Mouse (Mus musculus): ENCODE measurements around the gene Scn3a.

Gene Scn3a

DNA sequence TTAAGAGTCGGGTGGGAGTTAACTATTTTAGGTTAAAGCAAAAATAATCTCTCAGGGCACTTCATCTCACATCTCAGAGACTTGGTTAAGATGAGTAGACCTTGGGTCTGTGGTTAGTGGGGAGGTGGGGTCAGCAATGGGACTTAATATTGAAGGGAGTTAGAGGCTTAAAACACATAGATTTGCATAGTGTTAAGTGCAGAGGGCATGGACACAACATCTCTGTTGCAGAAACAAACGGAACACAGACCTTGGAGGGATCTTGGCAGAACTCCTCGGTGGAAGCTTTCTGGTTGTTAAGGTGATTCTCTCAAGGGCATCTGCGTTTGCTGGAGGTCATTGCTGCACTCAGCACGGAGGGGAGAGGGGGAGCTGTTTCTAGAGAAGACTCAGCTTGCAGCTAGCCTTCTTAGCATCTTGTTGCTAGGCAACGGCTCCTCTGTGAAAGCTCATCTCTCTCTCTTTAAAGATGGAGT lies 152.6 kb downstream of the Scn3a start:
- DNase-seq (ENCODE audit: extremely low read depth, low read depth, low spot score), result no peak

DNA sequence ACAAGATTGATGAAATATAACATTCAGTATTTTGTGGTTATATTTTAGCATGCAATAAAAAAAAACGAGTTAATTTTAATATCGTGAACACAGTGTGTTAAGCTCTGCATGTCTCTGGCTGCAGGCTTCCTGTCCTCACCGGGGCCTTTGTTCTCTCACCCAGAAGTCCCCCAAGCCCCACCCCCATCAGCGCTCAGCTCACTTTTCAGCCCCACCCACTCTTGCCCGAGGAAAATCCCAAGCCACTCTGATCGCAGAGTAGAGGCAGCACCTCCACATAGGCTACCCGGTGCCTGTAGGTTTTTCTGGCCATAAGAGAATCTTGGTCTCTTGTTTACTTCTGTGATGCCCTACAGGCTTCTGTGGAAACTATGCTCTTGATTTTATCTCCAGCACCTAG lies 153.2 kb downstream of the Scn3a start:
- DNase-seq (ENCODE audit: extremely low read depth, low read depth, low spot score), result no peak

DNA sequence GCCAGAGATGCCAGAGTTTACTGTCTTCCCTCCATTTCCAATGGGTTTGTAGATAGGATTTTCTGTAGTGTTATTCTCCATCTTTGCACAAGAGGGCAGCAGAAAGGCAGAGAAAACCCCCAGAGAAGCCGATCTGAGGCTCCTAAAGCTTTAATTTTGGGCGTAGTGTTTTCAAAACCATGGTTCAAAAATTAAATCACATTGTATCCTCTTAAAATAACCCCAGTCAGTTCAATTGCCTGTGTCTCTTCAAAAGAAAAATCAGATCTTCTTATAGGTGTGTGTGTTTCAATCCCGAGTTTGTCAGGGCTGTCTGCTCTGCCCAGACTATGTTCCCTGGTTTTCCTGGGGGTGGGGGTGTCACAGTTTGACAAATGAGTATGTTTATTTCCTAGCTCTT lies 153.7 kb downstream of the Scn3a start:
- DNase-seq (ENCODE audit: extremely low read depth, low read depth, low spot score), result no peak
